Mouse (Mus musculus): ENCODE measurements at regions not wholly inside any gene's neighbourhood (a gene's known extent, or its start where the extent isn't known, plus 50 kb on each side); places are given as distances from the start of the nearest gene placed in this dataset.
"Not testable (repeated sequence)": the region's sequence is repeated elsewhere in the genome, so short reads cannot be mapped to it uniquely, and the experiment has no call there.

DNA sequence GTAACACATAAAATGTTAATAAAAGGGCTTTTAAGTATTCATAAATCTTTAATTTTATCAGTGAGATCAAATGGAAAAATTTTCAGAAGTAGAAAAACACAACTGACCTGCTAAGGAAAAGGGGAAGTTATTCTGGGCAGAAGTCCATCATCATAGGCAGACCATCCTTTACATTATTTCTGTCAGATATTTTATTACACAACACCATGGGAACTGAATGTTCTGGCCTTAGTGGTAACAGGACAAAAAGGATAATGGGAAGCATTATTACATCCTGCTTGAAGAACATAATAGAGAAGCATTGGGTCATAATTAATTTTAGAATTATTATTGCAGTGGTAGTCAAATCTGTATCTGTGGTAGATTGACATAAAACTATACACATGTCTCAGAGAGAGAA lies 603.5 kb upstream of the Gje1 start:
- DNase-seq, result no peak

DNA sequence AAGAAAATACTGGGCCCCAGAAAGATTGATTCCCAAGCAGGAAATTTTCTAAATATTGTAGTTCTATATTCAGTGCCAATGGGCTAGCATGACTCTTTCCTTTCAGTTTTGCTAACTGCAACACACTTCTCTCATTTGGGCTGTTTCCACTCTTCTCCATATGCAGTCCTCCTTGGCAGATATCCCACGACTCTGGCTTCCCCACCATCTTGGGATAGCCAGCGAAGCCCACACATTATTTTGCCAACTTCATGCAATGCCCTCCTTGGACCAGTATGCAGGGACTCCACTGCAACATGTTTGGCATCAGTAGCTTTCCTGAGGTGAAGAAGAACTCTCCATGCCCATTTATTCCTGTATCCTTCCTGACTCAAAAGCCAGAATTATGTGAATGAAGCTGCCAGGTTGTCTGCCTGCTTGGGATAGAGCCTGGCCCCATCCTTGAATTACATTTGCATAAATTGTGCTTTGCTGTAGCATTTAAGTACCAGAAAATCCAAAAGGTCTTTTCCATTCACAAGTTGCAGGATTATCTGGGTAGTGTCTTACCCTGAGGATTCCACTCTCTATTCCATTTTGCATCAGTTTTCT lies 599.1 kb upstream of the Gje1 start:
- no peak for DNase-seq

DNA sequence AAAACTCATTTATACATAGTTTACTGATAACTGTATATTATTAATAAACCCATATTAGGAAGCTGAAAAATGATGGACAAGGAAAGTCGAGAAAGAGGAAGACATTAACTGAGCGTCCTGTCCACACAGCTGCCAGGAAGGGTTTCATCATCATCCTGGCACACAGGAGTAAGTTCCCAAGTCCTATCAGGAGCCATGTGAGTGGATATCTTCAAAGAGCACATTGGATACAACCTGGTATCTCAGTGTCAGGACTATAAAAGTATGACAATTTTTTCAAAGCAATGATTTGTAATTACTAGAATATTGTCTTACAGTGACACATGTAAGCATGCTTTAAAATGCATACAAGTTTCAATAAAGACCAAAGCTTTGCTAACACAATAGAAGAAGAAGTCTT lies 592.6 kb upstream of the Gje1 start:
- DNase-seq, result no peak

DNA sequence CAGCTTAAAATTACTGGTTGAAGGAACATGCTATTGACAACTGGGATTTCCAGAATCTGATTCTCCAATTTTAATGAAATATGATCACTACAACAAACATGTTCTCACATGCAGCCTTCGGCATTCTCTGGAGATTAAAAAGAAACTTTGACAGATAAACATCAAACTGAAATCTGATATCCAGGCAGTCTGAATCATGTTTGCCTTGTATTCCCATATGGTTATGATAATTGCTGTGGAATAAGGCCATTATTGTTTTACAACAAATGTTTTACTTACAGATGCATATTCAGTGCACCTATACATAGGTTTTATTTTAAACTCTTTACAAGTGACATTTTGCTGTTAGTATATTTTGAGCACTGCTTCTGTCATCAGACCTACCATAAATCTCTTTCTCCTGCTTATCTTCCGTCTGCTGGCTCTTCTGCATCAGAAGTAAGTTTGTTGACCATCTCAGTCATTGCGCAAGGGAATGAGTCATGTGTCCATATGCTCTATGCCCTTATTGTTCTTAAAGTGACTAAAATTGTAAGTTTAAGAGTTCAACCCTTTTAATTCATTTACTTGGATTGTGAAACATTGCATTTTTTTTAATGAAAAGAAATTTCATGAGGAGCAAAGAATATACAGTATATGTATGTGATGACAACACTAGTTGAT lies 587.9 kb upstream of the Gje1 start:
- no peak for DNase-seq

DNA sequence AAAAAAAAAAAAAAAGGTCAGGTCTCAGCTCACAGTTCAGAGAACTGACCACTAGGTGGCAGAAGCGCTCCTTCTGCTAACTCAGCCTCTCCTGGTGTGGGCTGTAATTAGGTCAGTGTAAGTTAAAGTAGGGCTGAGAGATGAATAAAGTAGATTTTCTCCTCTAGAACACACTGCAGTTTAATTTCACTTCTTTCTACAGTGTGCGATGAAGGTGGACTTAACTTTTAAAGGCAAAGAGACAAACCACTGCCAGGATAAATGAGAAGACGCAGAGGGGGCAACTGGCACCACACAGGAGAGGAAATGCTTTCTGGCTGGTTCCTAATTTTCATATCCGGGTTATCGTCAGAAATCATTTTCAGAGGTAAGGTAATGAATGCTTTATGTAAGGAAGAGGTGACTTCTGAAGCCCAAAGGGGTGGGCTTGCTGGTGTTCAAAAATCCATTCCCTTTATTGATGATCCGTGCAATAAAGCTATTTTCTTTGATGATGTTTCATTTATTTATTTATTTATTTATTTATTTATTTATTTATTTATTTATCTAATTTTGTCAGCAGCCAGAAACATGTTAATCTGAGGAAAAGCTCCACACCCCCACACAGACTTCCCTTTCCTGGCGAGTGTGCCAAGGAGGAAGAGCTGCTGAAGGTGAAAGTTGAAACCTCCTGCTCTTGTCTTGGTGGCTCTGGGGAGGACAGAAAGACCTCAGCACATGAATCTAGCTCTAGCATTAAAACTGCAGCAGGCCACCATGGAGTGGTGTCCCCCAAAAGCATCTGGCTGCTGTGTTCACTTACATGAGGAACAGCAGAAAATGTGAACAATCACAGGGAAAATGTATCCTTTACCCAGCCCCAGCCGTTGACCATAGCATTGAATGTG lies 582.4 kb upstream of the Gje1 start:
- peak; percentile 78 for DNase-seq

DNA sequence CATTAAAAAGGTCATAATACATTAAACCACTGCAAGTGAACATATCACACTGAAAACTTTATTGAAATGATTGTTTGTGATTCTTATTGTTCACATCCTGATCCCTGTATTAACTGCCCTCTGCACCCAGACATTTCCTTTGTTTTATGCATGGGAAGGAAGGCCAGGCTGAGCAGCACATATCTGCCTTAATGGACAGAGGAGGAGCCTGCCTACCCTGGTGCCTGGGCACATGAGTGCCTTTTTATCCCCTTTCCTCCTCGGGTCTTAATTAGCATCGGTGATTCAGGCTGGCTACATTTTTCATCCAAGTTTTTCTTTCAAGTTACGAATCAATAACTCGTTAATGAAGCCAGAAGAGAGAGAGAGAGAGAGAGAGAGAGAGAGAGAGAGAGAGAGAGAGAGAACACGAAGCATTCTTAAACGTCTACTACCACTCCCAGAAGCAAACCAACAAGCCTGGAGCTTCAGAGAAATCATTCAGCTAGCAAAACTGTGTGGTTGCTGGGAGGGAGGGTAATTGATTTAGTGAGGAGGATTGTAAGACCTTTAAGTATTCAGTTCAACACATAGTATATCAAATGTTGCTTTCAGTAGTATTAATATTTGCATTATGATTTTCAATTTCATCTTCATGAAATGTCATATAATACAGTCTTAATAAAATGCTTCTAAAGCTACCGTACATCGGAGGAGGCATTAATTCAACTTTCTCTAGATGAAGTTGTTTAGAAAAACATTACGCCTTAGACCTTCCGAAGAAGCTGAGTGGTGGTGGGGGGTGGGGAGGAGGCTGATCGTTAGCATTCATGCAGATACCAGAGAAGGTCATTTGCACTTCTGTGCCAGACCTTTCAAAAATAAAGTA lies 581.6 kb upstream of the Gje1 start:
- DNase-seq, result no peak

DNA sequence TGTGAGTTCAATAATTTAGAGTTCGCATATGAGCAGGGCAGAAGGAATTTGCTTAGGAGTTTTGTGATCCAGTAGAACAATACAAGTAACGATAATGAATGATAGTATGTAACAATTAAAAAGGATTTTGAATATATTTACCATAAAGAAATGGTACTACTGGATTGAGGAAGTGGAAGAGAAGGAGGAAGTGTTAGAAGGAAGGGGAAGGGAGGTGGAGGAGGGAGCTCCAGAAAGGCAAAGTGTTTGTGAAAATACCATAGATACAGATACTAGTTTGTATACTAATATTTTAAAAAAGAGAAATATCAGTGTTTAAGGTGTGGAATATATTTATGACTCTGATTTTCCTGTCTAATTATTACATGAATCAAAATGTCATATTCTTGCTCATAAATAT lies 579.2 kb upstream of the Gje1 start:
- DNase-seq, result no peak

DNA sequence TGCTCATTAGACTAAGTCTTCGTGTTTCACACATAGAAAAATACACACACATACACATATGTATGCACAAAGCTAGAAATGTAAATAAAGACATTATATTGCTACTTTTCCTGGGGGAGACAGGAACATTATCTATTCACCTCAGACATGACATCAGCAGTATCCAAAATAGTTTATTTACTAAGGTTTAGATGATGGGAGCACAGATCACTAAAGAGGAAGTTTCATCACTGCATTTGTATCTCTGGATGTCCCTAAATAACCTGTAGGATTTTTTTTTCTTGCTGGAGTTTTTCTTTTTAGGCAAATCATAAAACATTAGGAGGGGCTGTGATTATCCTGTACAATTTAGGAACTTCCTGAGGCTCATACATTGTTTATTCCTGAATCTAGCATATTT lies 576.1 kb upstream of the Gje1 start:
- no peak for DNase-seq

DNA sequence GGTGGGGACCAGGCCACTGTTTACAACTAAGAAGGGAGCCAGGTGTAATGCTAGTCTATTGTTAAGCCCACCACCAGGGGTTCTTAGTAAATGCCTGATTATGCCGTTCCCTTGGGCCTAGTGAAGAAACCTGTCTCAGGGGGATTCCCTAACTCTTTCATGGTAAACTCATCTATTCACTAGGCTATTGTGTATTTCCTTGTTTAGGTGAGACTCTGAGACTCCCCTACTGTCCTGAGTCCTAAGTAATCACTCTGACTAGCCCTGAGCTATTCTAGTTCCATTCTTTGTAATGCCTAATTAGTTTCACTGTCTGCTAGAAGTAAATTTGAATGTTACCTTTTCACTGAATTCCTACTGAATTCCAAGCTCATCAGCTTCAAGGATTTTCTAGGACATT lies 545.3 kb upstream of the Gje1 start:
- DNase-seq, result not testable (repeated sequence)

DNA sequence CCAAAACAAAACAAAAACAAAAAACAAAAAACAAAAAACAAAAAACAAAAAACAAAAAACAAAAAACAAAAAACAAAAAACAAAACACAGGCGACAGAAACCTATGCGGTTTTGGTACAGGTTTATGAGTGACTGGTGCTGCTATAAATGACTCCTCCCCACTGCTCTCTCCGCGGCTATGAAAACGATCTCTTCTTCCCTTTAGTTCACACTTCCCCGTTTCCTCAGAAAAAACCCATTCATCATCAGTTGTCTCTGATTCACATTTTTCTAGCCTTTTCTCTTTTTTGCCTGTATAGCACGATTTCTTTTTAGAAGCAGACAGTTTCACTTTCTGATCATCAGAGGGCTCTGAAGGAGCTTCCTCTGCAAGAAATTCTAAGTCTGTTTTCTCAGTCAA lies 544.3 kb upstream of the Gje1 start:
- DNase-seq, result not testable (repeated sequence)

DNA sequence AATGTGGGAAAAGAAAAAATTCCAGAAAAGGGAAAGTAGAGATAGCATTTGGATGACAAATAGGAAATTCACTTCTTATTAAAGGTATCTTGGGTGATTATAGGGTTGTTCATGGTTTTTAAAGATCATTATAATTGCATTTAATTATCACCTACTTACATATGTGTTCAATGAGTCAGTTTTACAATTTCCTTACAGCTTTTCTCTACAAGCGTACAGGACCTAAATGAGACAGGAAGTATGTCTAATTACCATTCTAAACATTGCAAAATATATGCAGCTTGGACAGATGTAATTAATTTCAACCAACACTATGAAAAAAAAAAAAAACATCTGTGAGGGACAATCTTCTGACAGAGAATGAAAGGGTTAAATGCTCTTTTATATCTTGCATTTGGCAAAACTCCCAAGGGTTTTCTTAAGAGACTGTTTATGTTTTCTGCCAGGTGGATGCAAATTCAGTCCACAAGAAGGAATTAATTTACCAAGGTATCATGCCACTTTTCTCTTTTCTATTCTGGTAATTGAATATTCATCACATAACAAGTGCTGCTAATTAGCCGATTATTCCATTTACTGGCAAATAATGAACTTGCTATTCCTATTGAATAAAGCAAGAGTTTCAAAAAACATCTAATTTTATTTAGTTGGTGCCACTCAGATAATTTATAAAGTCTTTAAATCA lies 531.5 kb upstream of the Gje1 start:
- DNase-seq, result no peak

DNA sequence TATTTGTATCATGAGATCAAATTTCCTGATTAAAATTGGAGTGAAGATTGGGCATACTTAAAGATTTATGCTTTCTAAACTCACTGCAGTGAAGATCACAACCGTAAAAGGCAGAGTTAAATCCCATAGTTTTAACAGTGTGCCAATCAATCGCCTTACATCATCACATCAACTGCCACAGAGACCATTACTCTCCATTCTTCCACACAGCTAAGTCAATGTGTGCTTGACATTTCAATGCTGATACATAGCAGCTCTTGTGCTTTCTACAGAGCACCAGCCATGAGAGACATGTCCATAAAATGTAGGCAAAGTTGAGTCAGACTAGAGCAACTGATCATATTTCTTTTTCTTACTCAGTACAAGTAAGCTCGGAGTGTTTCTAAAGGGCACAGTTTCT lies 530.9 kb upstream of the Gje1 start:
- no peak for DNase-seq

DNA sequence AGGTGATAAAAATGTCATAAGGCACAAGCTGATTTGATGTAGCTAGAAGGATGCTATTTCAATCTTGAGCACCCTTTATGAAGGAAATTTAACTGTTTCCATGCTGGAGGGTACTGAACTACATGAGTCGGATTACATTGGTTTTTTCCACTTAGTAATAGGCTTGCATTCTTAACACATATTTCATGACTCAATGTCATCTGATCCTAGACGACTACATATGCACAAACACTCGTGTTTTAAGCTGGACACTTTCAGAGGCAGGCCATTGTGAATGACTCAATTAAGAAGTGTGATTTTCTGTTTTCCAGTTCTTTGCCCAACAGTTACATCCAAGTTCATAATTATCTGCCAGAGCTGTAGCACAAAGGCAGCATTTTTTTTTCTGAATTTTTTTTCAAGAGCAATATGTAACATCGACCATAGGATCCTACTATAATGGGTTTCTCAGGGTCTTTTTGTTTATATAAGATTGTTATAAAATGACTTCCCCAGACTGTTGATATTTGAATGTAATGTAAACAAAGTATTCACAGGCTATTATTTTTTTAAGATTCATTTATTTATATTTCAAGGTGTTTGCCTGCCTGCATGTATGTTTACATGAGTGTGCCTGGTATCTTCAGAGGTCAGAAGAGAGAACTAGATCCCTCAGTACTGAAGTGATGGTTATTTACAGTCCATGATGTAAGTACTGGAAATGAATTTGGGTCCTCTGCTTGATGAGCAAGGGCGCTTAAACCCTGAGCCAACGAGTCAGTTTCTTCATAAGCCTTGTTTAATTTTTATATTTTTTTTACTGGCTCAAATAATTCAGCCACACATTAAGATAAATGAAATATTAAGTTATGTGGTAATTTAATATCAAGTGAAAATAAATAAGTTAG lies 526.6 kb upstream of the Gje1 start:
- DNase-seq, result no peak

DNA sequence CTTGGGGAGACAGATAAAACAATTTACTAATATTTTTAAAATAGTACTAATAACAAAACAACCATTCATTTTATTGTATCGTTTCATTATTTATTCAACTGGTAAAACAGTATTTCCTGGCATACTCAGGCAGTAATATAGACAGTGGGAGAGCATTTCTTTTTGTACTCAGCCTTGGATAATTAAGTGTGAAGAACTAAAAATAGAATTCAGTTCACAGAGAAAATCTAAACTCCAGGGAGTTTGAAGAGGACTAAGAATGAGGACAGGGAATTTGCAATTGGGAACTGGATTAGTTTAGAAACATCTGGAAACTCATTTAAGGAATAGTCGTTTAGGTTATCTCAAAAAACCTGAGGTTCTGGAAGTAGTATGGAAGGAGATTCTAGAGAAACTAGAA lies 525.4 kb upstream of the Gje1 start:
- no peak for DNase-seq

DNA sequence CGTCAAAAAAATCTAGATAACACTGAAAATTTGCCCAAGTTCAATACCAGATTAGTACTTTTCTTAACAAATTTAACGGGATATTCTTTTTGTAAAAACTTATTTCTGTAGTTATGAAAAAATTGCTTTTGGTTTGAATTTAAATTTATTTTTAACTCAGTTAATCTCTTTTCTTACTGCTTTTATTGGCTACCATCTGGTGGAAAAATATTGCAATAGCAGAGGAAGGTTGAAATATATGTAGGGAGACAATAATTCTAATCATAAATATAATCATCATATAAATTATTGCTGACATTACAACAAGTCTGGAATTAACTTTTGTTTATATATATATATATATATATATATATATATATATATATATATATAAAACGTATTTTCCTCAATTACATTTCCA lies 500.9 kb upstream of the Gje1 start:
- no peak for DNase-seq

DNA sequence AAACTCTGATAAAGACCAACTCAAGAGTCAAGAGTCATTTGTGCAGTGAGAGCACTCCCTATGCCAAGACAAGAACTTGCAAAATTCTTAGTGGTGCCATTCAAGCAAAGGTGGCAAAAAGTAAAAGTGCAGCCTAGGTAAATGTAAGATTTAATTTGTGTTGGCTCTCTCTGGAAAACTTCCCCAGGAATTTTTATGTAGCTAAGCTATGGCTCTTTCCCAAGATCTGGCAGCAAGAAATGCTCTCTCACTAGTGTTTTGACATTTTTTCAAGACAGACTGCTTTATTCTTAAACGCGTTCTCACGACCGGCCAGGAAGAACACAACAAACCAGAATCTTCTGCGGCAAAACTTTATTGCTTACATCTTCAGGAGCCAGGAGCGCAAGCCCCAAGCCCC lies 461.6 kb upstream of the Gje1 start:
- no peak for DNase-seq

DNA sequence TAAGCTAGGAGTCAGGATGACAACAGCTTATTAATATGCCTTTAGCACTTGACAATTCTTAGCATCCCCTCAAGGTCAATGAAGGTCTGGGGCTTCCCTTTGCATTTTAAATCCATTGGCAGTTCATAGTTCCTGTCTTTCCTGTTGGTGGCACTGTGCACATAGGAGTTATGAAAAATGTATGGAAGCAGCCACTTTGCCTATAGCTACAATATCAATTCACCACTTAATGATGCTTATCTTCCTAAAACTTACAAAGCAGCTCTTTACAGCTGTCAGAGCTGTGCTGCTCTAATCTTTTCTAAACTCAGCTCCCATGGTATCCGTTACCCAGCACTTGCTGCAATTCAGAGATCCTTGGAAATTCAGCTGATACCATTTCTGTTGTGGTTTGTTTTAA lies 456.4 kb upstream of the Gje1 start:
- DNase-seq, result no peak

DNA sequence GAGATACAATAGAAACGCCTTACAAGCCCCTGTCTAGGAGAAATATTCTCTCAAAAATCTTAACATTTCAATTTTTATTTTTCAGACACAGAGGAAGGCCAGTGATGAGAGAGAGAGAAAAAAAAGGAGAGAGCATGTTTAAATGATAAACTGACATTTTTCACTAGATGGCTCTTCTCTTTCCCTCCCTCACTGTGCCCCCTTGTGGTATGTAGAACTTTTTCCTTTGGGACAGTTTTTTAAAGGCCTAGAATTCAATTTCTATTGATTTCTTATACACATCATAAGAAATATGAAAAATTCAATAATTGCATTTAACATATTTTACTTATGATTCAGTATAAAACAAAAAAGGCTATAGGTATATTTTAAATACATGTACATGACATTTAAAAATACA lies 454.5 kb upstream of the Gje1 start:
- peak; percentile 1 for DNase-seq

DNA sequence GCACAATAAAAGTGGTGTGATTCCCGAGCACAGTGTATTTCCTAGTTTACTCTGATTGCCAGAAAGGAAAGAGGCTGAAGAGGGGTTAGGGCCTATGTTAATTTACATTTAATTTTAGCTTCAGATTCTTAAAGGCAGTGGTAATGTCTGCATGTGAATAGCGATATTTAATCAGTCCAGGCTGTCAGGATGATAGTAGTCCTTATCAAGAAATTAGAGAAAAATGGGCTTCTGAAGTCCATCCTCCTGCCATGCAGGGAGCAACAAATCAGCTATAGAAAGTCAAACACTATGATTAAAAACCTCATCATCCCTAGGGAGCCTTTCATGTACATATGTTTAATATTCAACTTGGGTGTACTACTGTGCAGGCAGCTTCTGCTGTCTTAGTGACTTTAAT lies 422.7 kb upstream of the Gje1 start:
- DNase-seq, result no peak

Data from lung, postnatal 14 days (tissue).